Mouse (Mus musculus) MEL-GATA-1-ER (cell line): ENCODE results near the gene Dimt1.
A peak's percentile ranks its signal among the peaks of the same experiment; 100 is the strongest.
"Not testable (repeated sequence)": the region's sequence is repeated elsewhere in the genome, so short reads cannot be mapped to it uniquely, and the experiment has no call there.

Experiments used
- DNase-seq: peaks from one replicate; pipeline ENCODE4 v3.0.0-alpha.2; 2012; ENCODE audit warnings: low read depth; ENCODE audit errors: extremely low read depth

The Dimt1 gene

GRCm38 (mm10) chr13:106946594-106947540 lies at the start of gene Dimt1:
TSS of gene Dimt1 (plus strand) at chr13:106947127.
- peak; percentile 79 for DNase-seq

DNA sequence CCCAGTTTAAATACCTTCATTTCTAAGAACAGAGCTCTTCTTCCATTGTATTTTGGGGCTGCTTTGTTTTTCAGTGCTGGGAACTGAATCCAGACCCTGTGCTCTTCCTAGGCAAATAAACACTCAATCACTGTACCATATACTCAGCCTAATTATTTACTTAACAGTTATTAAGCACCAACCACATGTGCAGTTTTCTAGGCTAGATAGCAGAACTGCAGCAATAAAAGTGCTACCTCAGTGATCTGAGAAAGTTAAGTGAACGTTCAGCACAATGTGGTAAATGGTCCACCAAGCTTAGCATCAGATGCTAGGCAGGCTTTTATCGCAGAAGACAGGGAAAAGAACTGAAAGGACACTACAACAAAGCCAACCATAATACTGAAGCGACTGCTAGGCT lies 42.3 kb upstream of the Dimt1 start:
- DNase-seq = no peak

- DNase-seq = not testable (repeated sequence)
Measured at GRCm38 (mm10) chr13:106905154-106905553, 41.8 kb upstream of the Dimt1 start.

DNA sequence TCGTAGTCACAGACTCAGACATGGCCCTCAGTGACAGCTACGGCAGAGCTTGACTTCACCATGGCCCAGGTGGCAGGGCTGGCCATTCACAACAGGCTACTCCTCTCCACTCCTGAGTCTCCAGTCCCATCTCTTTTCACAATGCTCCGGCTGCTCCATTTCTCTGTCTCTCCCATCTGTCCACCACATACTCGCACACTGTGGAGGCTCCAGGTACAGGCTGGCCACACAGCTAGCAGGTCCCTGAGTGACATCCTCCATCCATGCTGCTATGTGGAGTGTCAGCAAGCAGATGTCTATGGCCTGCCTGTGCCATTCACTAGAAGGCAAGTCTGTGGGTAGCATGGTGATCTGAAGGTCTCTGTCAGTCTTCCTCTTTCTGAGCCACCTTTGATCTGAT lies 39.7 kb upstream of the Dimt1 start:
- DNase-seq = no peak

GRCm38 (mm10) chr13:106910096-106910495 lies 36.8 kb upstream of the Dimt1 start:
- no peak for DNase-seq

DNA sequence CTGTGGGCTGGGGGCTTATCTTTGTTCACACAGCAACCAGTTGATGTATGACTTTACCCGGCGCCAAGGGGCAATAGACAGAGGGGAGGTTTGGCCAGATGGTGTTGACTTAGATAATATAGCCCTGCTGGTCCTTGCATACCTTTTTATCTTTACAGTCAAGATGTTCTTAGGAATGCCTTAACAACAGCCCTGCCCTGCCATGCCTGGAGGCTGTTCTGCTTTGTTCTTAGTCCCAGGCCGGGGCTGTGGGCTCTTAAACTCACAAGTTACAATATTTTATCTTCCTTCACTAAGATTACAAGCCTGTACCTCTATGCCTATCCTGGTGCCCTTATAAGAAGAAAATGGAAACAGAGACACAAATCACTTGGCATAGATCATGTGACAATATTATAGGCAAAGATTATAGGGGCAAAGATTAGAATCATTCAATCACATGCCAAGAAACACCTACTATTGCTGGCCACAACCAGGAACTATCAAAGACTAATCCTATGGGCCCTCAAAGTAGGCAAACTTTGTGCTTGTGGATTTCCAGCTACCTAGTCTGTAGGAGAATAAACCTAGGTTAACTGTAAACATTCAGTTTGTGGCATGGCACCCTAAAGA lies 33.7 kb upstream of the Dimt1 start:
- no peak for DNase-seq

GRCm38 (mm10) chr13:106918322-106919050 lies 28.4 kb upstream of the Dimt1 start:
- DNase-seq = no peak

GRCm38 (mm10) chr13:106925921-106926320 lies 21.0 kb upstream of the Dimt1 start:
- DNase-seq = not testable (repeated sequence)

DNA sequence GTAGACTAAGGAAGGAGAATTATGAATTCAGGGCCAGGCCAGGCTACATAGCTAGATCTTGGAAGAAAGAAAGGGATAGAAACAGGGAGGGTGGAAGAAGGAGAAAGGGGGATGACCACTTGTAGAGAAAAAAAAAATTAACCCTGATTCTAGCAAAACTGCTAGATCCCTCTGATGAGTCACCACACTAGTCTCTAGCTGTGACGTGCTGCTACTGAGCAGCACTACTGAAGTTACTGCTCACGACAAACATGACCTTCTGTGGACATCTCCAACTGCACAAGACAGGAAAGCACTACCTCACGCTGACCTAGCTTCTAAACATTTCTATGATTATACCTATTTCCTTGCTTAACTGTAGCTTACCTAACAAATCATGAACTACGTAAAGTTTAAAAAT lies 18.6 kb upstream of the Dimt1 start:
- no peak for DNase-seq

DNA sequence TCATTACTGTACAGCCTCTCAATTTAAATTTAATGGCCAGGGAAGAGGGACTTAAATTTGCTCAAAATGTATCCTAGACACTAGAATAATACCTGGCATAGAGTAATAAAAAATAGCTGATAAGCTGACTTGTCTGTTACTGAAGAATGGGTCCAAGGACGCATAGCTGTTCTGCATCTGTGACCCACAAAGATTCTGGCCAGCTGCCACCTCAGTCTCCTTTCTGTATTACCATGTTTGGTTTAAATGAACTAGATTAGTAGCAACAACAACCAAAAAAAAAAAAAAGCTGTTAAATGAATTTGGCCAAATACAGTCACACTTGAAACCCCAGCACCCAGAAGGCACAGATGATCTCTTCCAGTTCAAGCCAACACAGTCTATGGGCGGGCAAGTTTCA lies 17.7 kb upstream of the Dimt1 start:
- DNase-seq = no peak

- DNase-seq = no peak
Measured at GRCm38 (mm10) chr13:106935871-106936255, 11.1 kb upstream of the Dimt1 start.

- DNase-seq = peak; percentile 84
Measured at GRCm38 (mm10) chr13:106936256-106937137, 10.4 kb upstream of the Dimt1 start, which contains the start of gene Ipo11. TSS of gene Ipo11 (minus strand) at chr13:106936958.

GRCm38 (mm10) chr13:106937138-106937472 lies 9.8 kb upstream of the Dimt1 start:
- DNase-seq = no peak

GRCm38 (mm10) chr13:106941211-106941976 lies 5.5 kb upstream of the Dimt1 start:
- no peak for DNase-seq

DNA sequence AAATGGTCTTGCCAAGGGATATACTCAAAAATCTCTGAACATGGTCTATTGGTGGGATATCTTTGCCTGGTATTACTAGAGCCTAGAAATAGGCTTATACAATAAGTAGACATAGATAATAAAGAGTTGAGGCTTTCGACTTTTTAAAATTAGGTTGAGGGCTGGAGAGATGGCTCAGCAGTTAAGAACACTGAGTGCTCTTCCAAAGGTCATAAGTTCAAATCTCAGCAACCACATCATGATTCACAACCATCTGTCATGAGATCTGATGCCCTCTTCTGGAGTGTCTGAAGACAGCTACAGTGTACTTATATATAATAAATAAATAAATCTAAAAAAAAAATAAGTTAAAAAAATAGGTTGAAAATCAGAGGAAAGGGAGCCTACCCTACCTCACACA lies 4.2 kb upstream of the Dimt1 start:
- no peak for DNase-seq

GRCm38 (mm10) chr13:106945518-106945917 lies 1.4 kb upstream of the Dimt1 start:
- DNase-seq = no peak

GRCm38 (mm10) chr13:106947583-106947982 lies 656 bp downstream of the Dimt1 start:
- no peak for DNase-seq

- DNase-seq = no peak
Measured at GRCm38 (mm10) chr13:106954880-106955279, 8.0 kb downstream of the Dimt1 start.

DNA sequence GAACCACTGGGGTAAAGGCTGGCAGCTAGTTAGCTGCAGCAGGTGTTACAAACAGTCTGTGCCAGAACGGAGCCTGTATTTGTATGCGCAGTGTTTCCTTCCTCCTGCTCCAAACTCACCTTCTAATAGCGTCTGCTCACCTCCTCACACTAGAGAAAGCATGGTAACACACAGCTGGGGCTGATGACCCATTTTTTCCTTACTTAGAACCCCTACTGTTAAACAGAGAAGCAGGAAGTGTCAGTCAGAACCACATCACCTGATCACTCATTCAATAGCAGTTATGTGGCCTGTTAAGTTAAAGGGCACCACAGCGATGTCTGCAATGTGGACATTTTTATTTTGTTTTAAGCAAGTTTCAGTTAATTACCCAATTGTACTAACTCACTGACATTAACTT lies 10.6 kb downstream of the Dimt1 start:
- no peak for DNase-seq

- DNase-seq = no peak
Measured at GRCm38 (mm10) chr13:106958286-106958685, 11.4 kb downstream of the Dimt1 start.
